Mouse (Mus musculus) liver, adult 2 months (tissue): ENCODE measurements around the gene Med20.

ENCODE experiments used
- CTCF ChIP-seq: fragments of 200-500 bp; IDR thresholded peaks from 2 replicates; pipeline ENCODE4 v1.5.1; 2011; ENCODE audit warnings: low read depth, low read length, control low read depth
- POLR2A ChIP-seq: fragments of 200-500 bp; IDR thresholded peaks from 2 replicates; pipeline ENCODE4 v1.6.1; 2011; ENCODE audit warnings: low read length, control low read depth; ENCODE audit not compliant: insufficient read depth; ENCODE audit errors: extremely low read depth

DNA sequence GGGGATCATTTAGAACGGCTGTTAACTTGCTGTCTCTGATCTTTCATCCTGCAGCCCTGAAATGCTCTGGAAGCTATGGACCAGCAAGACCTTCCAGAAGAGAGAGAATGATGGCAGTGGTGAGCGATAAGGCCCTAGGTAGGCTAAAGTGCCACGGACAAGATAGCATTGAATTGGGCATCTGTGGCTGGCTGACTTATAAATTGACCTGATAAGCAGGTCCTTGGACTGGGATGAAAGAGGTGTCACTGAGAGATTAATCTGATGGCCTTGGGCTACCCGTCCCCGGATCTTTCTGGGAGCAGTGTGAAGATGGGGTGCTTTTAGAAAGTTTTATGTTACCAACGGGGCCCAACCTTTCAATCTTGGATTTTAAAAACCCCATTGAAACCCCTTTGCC lies 32.7 kb upstream of the Med20 start:
- no peak for TF ChIP-seq CTCF
- no peak for TF ChIP-seq POLR2A
